Mouse (Mus musculus): ENCODE data around the gene Fxyd1. TPM values are rescaled to one million over a fixed set of nuclear protein-coding genes. Genes with fewer than 3 reads are reported as not detected.

The Fxyd1 gene
- polyA plus RNA-seq (2014; fragmentation: Illumina TruSeq; extraction: RNeasy Lipid Tissue Mini Kit (QIAGEN cat#74804)): 4.9 TPM

DNA sequence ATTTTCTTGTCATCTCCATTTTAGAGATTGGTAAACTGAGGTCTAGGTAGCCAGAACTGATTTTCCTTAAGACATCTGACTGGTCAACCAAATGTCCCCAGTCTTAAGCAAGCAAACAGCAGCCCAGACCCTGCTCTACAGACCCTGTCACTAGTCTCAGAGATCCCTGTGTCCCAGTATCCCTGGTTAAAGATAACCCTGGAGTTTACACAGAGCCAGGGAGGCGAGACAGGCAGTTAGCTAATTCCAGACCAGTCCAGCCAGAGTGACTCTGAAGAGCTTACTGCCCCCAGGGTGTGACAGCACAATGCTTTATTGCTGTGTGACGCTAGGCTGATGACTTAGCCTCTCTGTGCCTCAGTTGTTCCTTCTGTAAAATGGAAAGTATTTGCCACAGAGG, at the start of gene Fxyd1:
Gene Fxyd1 (minus strand): TSS at position 129 of the 400 bp plus-strand sequence.

DNA sequence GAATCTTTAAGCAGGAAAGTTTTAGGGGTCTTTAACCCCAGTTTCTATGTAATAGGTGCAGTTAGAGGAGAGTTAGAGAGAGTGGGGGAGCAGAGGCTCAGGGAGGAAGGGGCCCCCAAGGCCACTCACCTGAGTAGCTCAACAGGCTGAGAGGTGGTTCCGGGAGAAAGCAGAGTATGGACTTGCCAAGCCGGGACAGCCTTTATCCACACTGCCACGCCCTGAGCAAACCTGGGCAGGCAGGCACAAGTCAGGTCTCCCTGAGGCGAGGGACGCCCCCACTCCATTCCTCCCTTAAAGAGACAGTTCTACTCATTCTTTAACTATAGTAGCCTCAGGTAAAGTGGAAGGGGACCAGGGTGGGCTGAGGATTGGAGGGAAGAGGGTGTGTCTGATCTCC, 19.5 kb upstream of the Fxyd1 start, which contains the start of gene Fxyd3:
Gene Fxyd3 (minus strand): TSS at position 213 of the 400 bp plus-strand sequence.

DNA sequence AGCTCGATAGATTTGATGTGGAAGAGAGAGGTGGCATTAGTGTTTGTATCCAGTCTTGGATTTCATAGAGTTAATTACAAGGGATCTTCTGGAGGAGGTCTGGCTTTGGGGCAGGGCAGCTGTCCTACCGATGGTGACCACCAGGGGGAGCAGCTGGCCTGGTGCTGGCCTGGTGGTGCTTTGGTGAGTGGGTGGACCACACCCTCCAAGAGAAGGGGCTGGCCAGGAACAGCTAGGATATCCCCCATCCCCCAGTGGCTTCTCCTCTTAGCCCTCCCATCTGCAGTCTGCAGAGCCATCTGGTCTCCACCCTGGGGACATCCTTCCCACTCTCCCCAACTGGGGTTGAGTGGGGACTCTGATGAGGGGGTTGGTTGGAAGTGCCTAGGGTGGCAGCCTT, 2.1 kb upstream of the Fxyd1 start, which contains the start of gene Lgi4:
Gene Lgi4 (plus strand): TSS at position 235 of the 400 bp plus-strand sequence.

DNA sequence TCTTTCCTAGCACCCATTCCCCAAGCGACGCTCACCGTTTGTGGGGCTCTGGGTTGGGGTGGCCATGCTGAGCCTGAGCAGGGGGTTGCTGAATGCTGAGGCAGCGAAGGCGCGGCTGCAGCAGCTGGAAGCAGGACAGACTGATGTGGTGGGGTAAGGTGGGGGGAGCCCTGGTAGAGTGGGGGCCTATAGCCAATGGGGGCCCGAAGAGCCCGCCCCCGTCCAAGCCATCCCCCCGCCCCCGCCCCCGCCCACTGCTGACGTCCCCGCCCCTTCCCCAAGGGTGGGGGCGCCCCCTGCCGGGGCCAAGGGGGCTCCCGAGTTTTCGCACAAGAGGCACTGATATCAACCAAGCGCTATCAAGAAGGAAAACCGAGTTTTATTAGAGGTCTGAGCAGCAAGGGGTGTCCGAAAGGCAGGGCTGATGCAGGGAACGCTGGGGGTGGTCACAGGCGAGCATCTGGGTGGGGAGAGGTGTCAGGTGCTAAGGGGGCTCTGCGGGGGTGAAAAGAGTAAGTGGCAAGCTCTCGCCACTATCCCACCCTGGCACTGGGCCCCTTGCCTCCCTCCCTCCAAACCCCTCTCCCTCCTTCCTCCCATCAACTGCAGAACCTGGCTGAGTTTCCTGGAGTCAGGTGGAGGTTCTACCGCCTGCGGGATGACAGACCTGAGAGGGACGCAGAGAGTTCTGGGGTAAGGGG, 5.5 kb downstream of the Fxyd1 start, which contains the start of gene Fxyd7:
Gene Fxyd7 (minus strand): TSS at position 147 of the 701 bp plus-strand sequence.

DNA sequence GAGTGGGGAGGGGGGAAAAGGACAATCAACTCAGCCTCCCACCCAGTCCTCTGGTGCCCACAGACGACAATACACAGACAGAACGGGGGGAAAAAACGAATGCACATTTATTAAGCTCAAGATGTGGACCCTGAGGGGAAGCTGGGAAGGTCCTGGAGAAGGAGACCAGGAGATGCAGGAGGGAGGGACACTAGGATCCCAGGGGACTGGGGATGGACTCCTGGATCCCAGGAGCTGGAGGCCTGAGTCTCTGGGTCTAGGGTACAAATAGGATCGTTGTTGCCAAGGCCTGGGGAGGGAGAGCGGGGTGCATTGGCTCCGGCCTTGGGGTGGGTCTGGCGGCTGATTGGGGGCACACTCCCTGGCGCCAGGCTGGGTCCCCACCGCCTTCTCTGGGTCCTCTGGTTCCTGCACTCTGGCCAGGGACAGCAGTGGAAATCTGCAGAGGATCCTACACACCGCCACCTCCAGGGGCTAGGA, 14.5 kb downstream of the Fxyd1 start, which contains the start of gene Fxyd5:
Gene Fxyd5 (minus strand): TSS at position 51 of the 480 bp plus-strand sequence.

Other genes starting within 250 kb of the Fxyd1 start
- 0.23 TPM for gene Ffar2, start 233.4 kb downstream of the Fxyd1 start, polyA plus RNA-seq (2014; fragmentation: Illumina TruSeq; extraction: RNeasy Lipid Tissue Mini Kit (QIAGEN cat#74804))
- gene Ffar3, start 201.0 kb downstream of the Fxyd1 start, polyA plus RNA-seq (2014; fragmentation: Illumina TruSeq; extraction: RNeasy Lipid Tissue Mini Kit (QIAGEN cat#74804)): not detected
- not detected for gene Ffar1, start 195.6 kb downstream of the Fxyd1 start, polyA plus RNA-seq (2014; fragmentation: Illumina TruSeq; extraction: RNeasy Lipid Tissue Mini Kit (QIAGEN cat#74804))
- gene Cd22, start 176.9 kb downstream of the Fxyd1 start, polyA plus RNA-seq (2014; fragmentation: Illumina TruSeq; extraction: RNeasy Lipid Tissue Mini Kit (QIAGEN cat#74804)): 4.0 TPM
- gene Mag, start 142.3 kb downstream of the Fxyd1 start, polyA plus RNA-seq (2014; fragmentation: Illumina TruSeq; extraction: RNeasy Lipid Tissue Mini Kit (QIAGEN cat#74804)): not detected
- not detected for gene Hamp2, start 132.5 kb downstream of the Fxyd1 start, polyA plus RNA-seq (2014; fragmentation: Illumina TruSeq; extraction: RNeasy Lipid Tissue Mini Kit (QIAGEN cat#74804))
- gene Hamp, start 113.2 kb downstream of the Fxyd1 start, polyA plus RNA-seq (2014; fragmentation: Illumina TruSeq; extraction: RNeasy Lipid Tissue Mini Kit (QIAGEN cat#74804)): not detected
- 67.2 TPM for gene Usf2, start 100.4 kb downstream of the Fxyd1 start, polyA plus RNA-seq (2014; fragmentation: Illumina TruSeq; extraction: RNeasy Lipid Tissue Mini Kit (QIAGEN cat#74804))
- 1.8 TPM for gene Lsr, start 83.7 kb downstream of the Fxyd1 start, polyA plus RNA-seq (2014; fragmentation: Illumina TruSeq; extraction: RNeasy Lipid Tissue Mini Kit (QIAGEN cat#74804))
- 0.71 TPM for gene Fam187b, start 83.4 kb downstream of the Fxyd1 start, polyA plus RNA-seq (2014; fragmentation: Illumina TruSeq; extraction: RNeasy Lipid Tissue Mini Kit (QIAGEN cat#74804))
- gene Fxyd5, start 14.7 kb downstream of the Fxyd1 start, polyA plus RNA-seq (2014; fragmentation: Illumina TruSeq; extraction: RNeasy Lipid Tissue Mini Kit (QIAGEN cat#74804)): 6.0 TPM
- gene Fxyd7, start 5.7 kb downstream of the Fxyd1 start, polyA plus RNA-seq (2014; fragmentation: Illumina TruSeq; extraction: RNeasy Lipid Tissue Mini Kit (QIAGEN cat#74804)): not detected
- 0.43 TPM for gene Lgi4, start 2.1 kb upstream of the Fxyd1 start, polyA plus RNA-seq (2014; fragmentation: Illumina TruSeq; extraction: RNeasy Lipid Tissue Mini Kit (QIAGEN cat#74804))
- gene Fxyd3, start 19.5 kb upstream of the Fxyd1 start, polyA plus RNA-seq (2014; fragmentation: Illumina TruSeq; extraction: RNeasy Lipid Tissue Mini Kit (QIAGEN cat#74804)): 6.1 TPM
- gene Hpn, start 58.1 kb upstream of the Fxyd1 start, polyA plus RNA-seq (2014; fragmentation: Illumina TruSeq; extraction: RNeasy Lipid Tissue Mini Kit (QIAGEN cat#74804)): not detected
- 0.48 TPM for gene Scn1b, start 69.8 kb upstream of the Fxyd1 start, polyA plus RNA-seq (2014; fragmentation: Illumina TruSeq; extraction: RNeasy Lipid Tissue Mini Kit (QIAGEN cat#74804))
- gene Gramd1a, start 98.7 kb upstream of the Fxyd1 start, polyA plus RNA-seq (2014; fragmentation: Illumina TruSeq; extraction: RNeasy Lipid Tissue Mini Kit (QIAGEN cat#74804)): 4.4 TPM
- gene Scgb2b2, start 233.3 kb upstream of the Fxyd1 start, polyA plus RNA-seq (2014; fragmentation: Illumina TruSeq; extraction: RNeasy Lipid Tissue Mini Kit (QIAGEN cat#74804)): not detected
- gene Scgb1b2, start 234.6 kb upstream of the Fxyd1 start, polyA plus RNA-seq (2014; fragmentation: Illumina TruSeq; extraction: RNeasy Lipid Tissue Mini Kit (QIAGEN cat#74804)): not detected